Mouse (Mus musculus) C2C12 (cell line): Measurements from ENCODE around the gene Tlk1. TPM values are rescaled to one million over a fixed set of nuclear protein-coding genes. Genes with fewer than 3 reads are reported as not detected.

Source experiments
- H3K27me3 ChIP-seq: one replicate; pipeline ENCODE4 v1.6.1; 2011; ENCODE audit not compliant: control insufficient read depth, insufficient read depth, insufficient read length
- H3K36me3 ChIP-seq: one replicate; pipeline ENCODE4 v1.6.1; 2011; ENCODE audit not compliant: control insufficient read depth, insufficient read depth
- H3K4me3 ChIP-seq: one replicate; pipeline ENCODE4 v1.5.1; 2011; ENCODE audit warnings: mild to moderate bottlenecking, control low read depth; ENCODE audit not compliant: poor library complexity, insufficient read depth, severe bottlenecking
- H3K79me2 ChIP-seq: one replicate; pipeline ENCODE4 v1.6.1; 2011; ENCODE audit not compliant: control insufficient read depth, insufficient read depth
- H3K79me3 ChIP-seq: one replicate; pipeline ENCODE4 v1.6.1; 2011; ENCODE audit warnings: low read depth, control low read depth
- H3ac ChIP-seq: one replicate; pipeline ENCODE3; 2011; ENCODE audit warnings: low read depth; ENCODE audit not compliant: control insufficient read depth, insufficient read length
- CEBPB ChIP-seq: IDR thresholded peaks from one replicate; pipeline ENCODE4 v1.6.1; 2011; ENCODE audit warnings: low read depth, mild to moderate bottlenecking, control low read depth, moderate library complexity
- CTCF ChIP-seq: IDR thresholded peaks from one replicate; pipeline ENCODE4 v1.5.1; 2011; ENCODE audit not compliant: control insufficient read depth, insufficient read depth, insufficient read length
- FOSL1 ChIP-seq: IDR thresholded peaks from one replicate; pipeline ENCODE4 v1.8.0; 2011; ENCODE audit warnings: mild to moderate bottlenecking, low read length; ENCODE audit not compliant: poor library complexity, insufficient read depth, severe bottlenecking
- MAX ChIP-seq: IDR thresholded peaks from one replicate; pipeline ENCODE4 v1.6.1; 2011; ENCODE audit warnings: mild to moderate bottlenecking, control low read depth
- MYOD1 ChIP-seq: IDR thresholded peaks from one replicate; pipeline ENCODE4 v1.6.1; 2011; ENCODE audit warnings: low read depth; ENCODE audit not compliant: control insufficient read depth, insufficient read length
- MYOG ChIP-seq: IDR thresholded peaks from one replicate; pipeline ENCODE4 v1.6.1; 2011; ENCODE audit not compliant: control insufficient read depth, insufficient read length; ENCODE audit errors: extremely low read depth
- USF1 ChIP-seq: IDR thresholded peaks from one replicate; pipeline ENCODE4 v1.6.1; 2011; ENCODE audit warnings: low read depth, mild to moderate bottlenecking, control low read depth, moderate library complexity
- polyA plus RNA-seq: library from polyadenylated mRNA; unstranded; fragments of >200 nt; fragmentation: generic; extraction: Trizol; gene quantifications from one replicate; pipeline ENCODE4 v1.2.1, GENCODE M21; 2012; ENCODE audit warnings: missing spikeins

The Tlk1 gene
- polyA plus RNA-seq, 1 experiment, result 8.1 TPM

- TF ChIP-seq MAX (no peak), MYOD1 (no peak), MYOG (no peak), CEBPB (no peak), USF1 (no peak), FOSL1 (no peak), CTCF (no peak)
- no peaks in the 10 kb centered on the region for H3K79me3 ChIP-seq
- no peaks in the 10 kb centered on the region for H3K27me3 ChIP-seq
- H3K36me3 ChIP-seq, result peaks cover 66% of the 10 kb centered on the region
- no peak overlapping the region for H3K4me3 ChIP-seq
- no peaks in the 10 kb centered on the region for H3K79me2 ChIP-seq
- no peak overlapping the region for H3ac ChIP-seq
Measured at GRCm38 (mm10) chr2:70741901-70742300, 83.6 kb downstream of the Tlk1 start.

- Histone ChIP-seq H3K27me3 (no peaks in the 10 kb centered on the region), H3K79me3 (no peaks in the 10 kb centered on the region), H3K4me3 (no peak overlapping the region), H3K79me2 (no peaks in the 10 kb centered on the region), H3K36me3 (peaks cover 53% of the 10 kb centered on the region), H3ac (no peak overlapping the region)
- TF ChIP-seq USF1, result no peak
- TF ChIP-seq MAX, result no peak
- no peak for TF ChIP-seq FOSL1
- TF ChIP-seq MYOD1, result no peak
- no peak for TF ChIP-seq MYOG
- TF ChIP-seq CEBPB, result no peak
- no peak for TF ChIP-seq CTCF
Measured at GRCm38 (mm10) chr2:70736008-70736407, 89.5 kb downstream of the Tlk1 start.

- H3ac ChIP-seq, result no peak overlapping the region
- peaks cover 53% of the 10 kb centered on the region for H3K36me3 ChIP-seq
- H3K79me3 ChIP-seq, result no peaks in the 10 kb centered on the region
- TF ChIP-seq FOSL1 (no peak), CTCF (no peak), MYOG (no peak)
- H3K4me3 ChIP-seq, result no peak overlapping the region
- no peaks in the 10 kb centered on the region for H3K27me3 ChIP-seq
- H3K79me2 ChIP-seq, result no peaks in the 10 kb centered on the region
Measured at GRCm38 (mm10) chr2:70735534-70735933, 90.0 kb downstream of the Tlk1 start.

GRCm38 (mm10) chr2:70727089-70727488 lies 98.4 kb downstream of the Tlk1 start:
- Histone ChIP-seq H3K36me3 (peaks cover 25% of the 10 kb centered on the region), H3K4me3 (no peak overlapping the region), H3ac (no peak overlapping the region), H3K79me2 (no peaks in the 10 kb centered on the region), H3K27me3 (no peaks in the 10 kb centered on the region), H3K79me3 (peaks cover 1% of the 10 kb centered on the region)
- TF ChIP-seq MAX (no peak), USF1 (no peak), CTCF (no peak), MYOG (no peak), CEBPB (no peak), FOSL1 (no peak), MYOD1 (no peak)

GRCm38 (mm10) chr2:70723610-70724243 lies 101.8 kb downstream of the Tlk1 start:
- H3K4me3 ChIP-seq, result no peak overlapping the region
- H3K27me3 ChIP-seq, result no peaks in the 10 kb centered on the region
- TF ChIP-seq MAX (no peak), FOSL1 (no peak), USF1 (no peak), CEBPB (no peak), MYOD1 (no peak), MYOG (no peak), CTCF (no peak)
- H3K36me3 ChIP-seq, result peaks cover 41% of the 10 kb centered on the region
- no peaks in the 10 kb centered on the region for H3K79me2 ChIP-seq
- H3K79me3 ChIP-seq, result no peaks in the 10 kb centered on the region
- H3ac ChIP-seq, result no peak overlapping the region

- no peak for TF ChIP-seq CEBPB
- TF ChIP-seq MYOG, result no peak
- TF ChIP-seq MAX, result no peak
- no peak for TF ChIP-seq USF1
- TF ChIP-seq CTCF, result no peak
- TF ChIP-seq MYOD1, result no peak
- TF ChIP-seq FOSL1, result no peak
- no peaks in the 10 kb centered on the region for H3K79me3 ChIP-seq
- H3K79me2 ChIP-seq, result no peaks in the 10 kb centered on the region
- no peak overlapping the region for H3K4me3 ChIP-seq
- no peaks in the 10 kb centered on the region for H3K27me3 ChIP-seq
- H3K36me3 ChIP-seq, result peaks cover 49% of the 10 kb centered on the region
- H3ac ChIP-seq, result no peak overlapping the region
Measured at GRCm38 (mm10) chr2:70710878-70711277, 114.7 kb downstream of the Tlk1 start.
